Mouse (Mus musculus) urinary bladder, adult 2 months (tissue): ENCODE results near the gene Stau1. TPM values are rescaled to one million over a fixed set of nuclear protein-coding genes. Genes with fewer than 3 reads are reported as not detected.
"Not testable (repeated sequence)": the region's sequence is repeated elsewhere in the genome, so short reads cannot be mapped to it uniquely, and the experiment has no call there.

Experiments used
- DNase-seq: peaks from one replicate; pipeline ENCODE4 v3.0.0; 2022; ENCODE audit warnings: low spot score
- polyA plus RNA-seq: library from polyadenylated mRNA; depleted of rRNA; stranded (reverse); fragments of >200 nt; gene quantifications from 2 replicates; pipeline ENCODE4 v1.2.3, GENCODE M21; 2012; rRNA removed

The Stau1 gene
- 45.0 and 58.4 TPM in 2 replicates for polyA plus RNA-seq

DNA sequence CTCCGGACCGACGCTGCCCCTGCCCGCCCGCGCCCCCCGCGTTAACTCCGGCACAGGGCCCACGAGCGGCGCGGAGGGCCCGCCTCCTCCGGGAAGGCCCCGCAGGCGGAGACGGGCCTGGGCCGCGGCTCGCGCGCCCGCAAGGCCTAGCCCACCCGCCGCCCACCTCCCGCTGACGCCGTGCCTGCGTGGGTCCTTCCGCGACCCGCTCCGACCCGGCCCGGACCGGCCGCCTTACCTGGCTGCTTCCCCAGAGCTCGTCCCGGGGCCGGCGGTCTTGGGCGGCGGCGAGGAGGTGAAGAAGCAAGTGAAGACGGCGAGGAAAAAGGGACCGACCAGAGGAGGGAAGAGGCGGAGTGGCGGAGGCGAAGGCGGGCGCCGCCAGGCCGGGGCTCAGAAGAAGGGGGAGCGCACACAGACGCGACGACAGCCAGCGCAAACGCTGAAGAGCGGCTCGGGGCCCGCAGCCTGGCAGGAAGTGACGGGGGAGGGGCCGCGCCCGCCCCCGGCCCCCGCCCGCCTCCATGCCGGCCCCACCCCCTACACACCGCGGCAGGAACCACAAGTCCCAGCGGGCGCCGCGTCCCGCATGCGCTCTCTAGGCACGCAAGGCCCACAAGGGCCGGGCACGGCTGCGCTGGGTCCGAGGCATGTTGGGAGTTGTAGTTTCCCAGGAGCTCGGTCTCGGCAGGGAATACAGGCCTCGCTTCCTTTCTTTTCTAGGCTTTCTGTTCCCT lies at the start of gene Stau1:
TSS of gene Stau1 (minus strand) at position 504 of the 737 bp plus-strand sequence.
- DNase-seq, result peak; percentile 80

GRCm38 (mm10) chr2:167043400-167044121 lies 47.5 kb upstream of the Stau1 start:
- no peak for DNase-seq

- DNase-seq, result no peak
These were observed 43.3 kb upstream of the Stau1 start for GRCm38 (mm10) chr2:167039386-167039785.

- DNase-seq, result no peak
These were observed 42.6 kb upstream of the Stau1 start for GRCm38 (mm10) chr2:167038716-167039115.

- DNase-seq, result no peak
These were observed 42.2 kb upstream of the Stau1 start for GRCm38 (mm10) chr2:167038297-167038696.

GRCm38 (mm10) chr2:167037710-167038109 lies 41.6 kb upstream of the Stau1 start:
- DNase-seq, result no peak

GRCm38 (mm10) chr2:167030507-167030906 lies 34.4 kb upstream of the Stau1 start:
- DNase-seq, result no peak

- no peak for DNase-seq
These were observed 32.5 kb upstream of the Stau1 start for GRCm38 (mm10) chr2:167028553-167028952.

GRCm38 (mm10) chr2:167019396-167019795 lies 23.3 kb upstream of the Stau1 start:
- no peak for DNase-seq

- DNase-seq, result no peak
These were observed 19.3 kb upstream of the Stau1 start for GRCm38 (mm10) chr2:167015382-167015718.

DNA sequence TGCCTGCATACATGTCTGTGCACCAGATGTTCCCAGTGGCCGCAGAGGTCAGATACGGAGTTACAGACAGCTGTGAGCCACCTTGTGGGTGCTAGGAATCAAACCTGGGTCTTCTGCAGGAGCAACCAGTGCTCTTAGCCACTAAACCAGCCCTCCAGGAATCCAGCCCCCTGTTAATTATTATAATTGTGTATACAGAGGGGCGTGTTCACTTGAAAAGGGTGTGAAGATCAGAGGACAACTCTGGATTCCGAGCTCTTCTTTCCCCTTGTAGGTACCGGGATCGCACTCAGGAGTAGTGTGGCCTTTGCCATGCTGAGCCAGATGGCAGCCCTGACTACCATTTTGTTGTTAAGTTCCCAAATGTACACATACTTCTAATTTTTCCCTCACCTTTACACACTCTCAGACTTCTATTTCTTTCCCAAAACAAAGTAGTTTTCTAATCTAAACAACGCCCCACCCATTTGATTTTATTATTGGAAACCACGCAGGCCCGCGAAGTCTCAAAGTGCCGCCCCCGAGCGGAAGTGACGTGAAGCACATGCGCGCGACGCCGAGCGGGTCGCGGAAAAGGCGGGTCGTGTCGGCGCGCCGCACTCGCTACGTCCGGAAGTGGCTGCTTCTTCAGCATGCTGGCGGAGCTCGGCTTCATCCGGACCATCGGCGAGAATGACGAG lies 18.7 kb upstream of the Stau1 start, which contains the start of gene Ddx27:
TSS of gene Ddx27 (plus strand) at position 492 of the 680 bp plus-strand sequence.
- DNase-seq, result peak; percentile 86

GRCm38 (mm10) chr2:167010546-167010945 lies 14.4 kb upstream of the Stau1 start:
- no peak for DNase-seq

DNA sequence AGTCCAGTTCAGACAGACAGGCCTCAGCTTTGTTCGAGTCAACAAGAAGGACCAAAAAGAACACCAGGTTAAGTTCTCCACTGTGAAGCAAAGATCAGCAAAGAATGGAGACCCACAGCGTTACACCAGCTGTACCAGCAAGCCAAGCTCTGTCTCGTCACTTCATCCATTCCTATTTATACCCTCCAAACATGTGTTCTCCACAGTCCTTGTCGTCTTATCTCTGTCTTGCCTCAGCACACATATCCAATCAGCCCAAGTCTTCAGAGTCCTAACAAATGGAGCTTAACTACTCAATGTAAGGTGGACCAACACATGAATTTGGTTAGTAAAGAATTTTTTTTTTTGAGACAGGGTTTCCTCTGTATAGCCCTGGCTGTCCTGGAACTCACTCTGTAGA lies 13.4 kb upstream of the Stau1 start:
- DNase-seq, result no peak

- not testable (repeated sequence) for DNase-seq
These were observed 11.5 kb upstream of the Stau1 start for GRCm38 (mm10) chr2:167007565-167007964.

- no peak for DNase-seq
These were observed 10.9 kb upstream of the Stau1 start for GRCm38 (mm10) chr2:167007001-167007491.

- DNase-seq, result no peak
These were observed 10.3 kb upstream of the Stau1 start for GRCm38 (mm10) chr2:167006355-167006754.

DNA sequence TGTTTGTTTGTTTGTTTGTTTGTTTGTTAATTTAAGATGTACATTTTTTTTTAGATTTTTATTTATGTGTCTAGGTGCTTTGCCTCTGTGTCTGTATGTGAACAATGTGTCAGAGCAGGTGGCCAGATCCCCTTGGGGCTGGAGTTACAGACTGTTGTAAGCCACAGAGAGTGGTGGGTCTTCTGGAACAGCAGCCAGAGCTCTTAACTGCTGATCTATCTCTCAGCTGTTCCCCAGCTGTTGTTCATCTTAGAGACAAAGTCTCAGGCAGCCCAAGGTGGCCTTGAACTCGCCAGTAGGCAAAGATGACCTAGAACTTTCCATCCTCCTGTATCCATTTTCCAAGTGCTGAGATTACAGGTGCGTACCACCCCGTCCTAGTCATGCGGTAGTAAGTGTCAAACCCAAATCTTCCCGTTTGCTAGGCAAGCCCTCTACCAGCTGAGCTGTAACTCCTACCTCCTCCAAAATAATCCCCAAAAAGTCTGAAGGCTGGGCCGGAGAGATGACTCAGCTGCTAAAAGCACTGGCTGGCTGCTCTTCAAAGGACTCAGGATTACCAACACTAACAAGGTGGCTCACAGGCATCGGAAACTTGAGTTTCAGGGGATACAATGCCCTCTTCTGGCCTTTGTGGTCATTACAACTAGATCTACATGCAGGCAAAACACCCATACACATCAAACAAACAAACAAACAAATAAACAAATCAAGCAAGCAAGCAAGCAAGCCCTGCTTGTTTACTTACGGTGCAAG lies 8.2 kb upstream of the Stau1 start:
- DNase-seq, result no peak

DNA sequence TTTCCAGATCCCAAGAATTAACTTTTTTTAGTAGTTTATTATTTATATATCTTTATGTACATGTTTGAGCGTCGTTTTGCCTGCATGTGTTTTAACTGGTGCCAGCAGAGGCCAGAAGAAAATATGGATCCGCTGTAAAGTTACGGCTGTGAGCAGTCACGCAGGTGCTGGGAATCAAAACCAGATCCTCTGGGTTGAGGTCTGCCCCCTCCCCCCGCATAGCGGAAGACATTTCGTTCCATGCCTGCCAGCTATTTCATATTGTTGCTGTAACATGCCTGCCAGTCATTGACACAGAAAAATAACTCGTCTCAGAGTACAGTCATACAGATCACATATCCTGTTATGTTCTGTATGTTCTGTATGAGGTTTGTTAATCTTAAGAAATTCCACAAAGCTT lies 5.4 kb upstream of the Stau1 start:
- no peak for DNase-seq

DNA sequence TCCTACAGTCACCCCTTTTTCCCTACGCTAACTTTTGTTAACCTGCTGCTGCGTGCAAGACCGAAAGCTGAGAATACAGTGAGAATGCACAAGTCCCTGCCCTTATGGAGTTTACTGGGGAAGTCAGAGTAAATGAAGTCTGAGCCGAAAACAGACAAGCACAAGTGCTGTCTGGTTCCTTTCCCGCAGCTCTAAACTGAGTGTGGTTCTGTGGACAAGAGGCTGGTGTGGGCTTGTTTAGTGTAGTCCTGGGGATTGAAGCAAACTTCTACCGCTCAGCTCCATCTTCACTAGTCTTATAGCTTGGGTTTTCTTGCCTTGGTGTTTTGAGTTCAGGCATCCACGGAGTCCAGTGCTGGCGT lies 415 bp upstream of the Stau1 start:
- DNase-seq, result no peak

- no peak for DNase-seq
These were observed 891 bp downstream of the Stau1 start for GRCm38 (mm10) chr2:166995021-166995795.

GRCm38 (mm10) chr2:166991945-166992344 lies 4.2 kb downstream of the Stau1 start:
- no peak for DNase-seq
